ENCODE assay signal across 20 mouse cellular contexts in genomic region chr8:105311718-105312117, GRCm38 (mm10). TPM values are rescaled to one million over a fixed set of nuclear protein-coding genes. Genes with fewer than 3 reads are reported as not detected.
DNase-seq lines count a peak whose midpoint lies in the region; ATAC-seq and TF ChIP-seq lines count a peak whose summit lies in the region.
"Had no signal": no experiment of that assay in that cellular context is flagged by ENCODE, and none has a peak within 500 bp of the region (broad histone marks: within the 10 kb centered on the region; RNA-seq: fewer than 3 reads in every experiment).

No protein-coding gene starts in this region.

- intact Hi-C loops in gastrocnemius, adult 2 months (cut with DNase I), result no loop called here

- WGBS in midbrain, embryonic 11.5 days, result 79% methylated on average over 1 of the region's 1 CpGs
- WGBS in midbrain, embryonic 13.5 days, result 87% methylated on average over 1 of the region's 1 CpGs
- 11% methylated on average over 1 of the region's 1 CpGs for WGBS in liver, embryonic 13.5 days (ENCODE audit: insufficient replicate concordance)
- 80% methylated on average over 1 of the region's 1 CpGs for WGBS in limb, embryonic 10.5 days

- TF ChIP-seq CTCF in gastrocnemius, adult 2 months (IDR thresholded peaks at IDR 0.05), result no peak

- DNase-seq in gastrocnemius, adult 2 months, result peak; percentile 13
- DNase-seq in gastrocnemius, postnatal 10 days, result no peak
- peak; percentile 56 for DNase-seq in midbrain, embryonic 11.5 days (ENCODE audit: low spot score, missing footprints)
- peak; percentile 65 for DNase-seq in liver, embryonic 13.5 days
- DNase-seq in neural tube, embryonic 10.5 days (ENCODE audit: extremely low spot score, low spot score), result no peak
- DNase-seq in limb, embryonic 10.5 days (ENCODE audit: low spot score), result no peak
- DNase-seq: adrenal gland, postnatal 25 days; cerebellum, adult 9-11 months; heart, postnatal 10 days; kidney, adult 18-20 months; kidney, postnatal 10 days; lung, adult 18-20 months; lung, postnatal 10 days; thymus, postnatal 36 days had no signal

- no peak overlapping the region for H3K4me2 ChIP-seq in midbrain, embryonic 11.5 days
- H3K4me2 ChIP-seq in midbrain, embryonic 13.5 days (replicated peaks), result no peak overlapping the region
- peak overlapping the region; percentile 11; the same call in 1 of the 2 replicates for H3K4me2 ChIP-seq in liver, embryonic 13.5 days
- H3K4me2 ChIP-seq: heart, embryonic 12.5 days had no signal

- no peaks in the 10 kb centered on the region for H3K9me3 ChIP-seq in midbrain, embryonic 11.5 days (ENCODE audit: control insufficient read depth, low read length)
- no peaks in the 10 kb centered on the region for H3K9me3 ChIP-seq in midbrain, embryonic 13.5 days
- no peaks in the 10 kb centered on the region for H3K9me3 ChIP-seq in liver, embryonic 13.5 days (replicated peaks)
- H3K9me3 ChIP-seq in limb, embryonic 10.5 days (replicated peaks), result no peaks in the 10 kb centered on the region
- H3K9me3 ChIP-seq: heart, embryonic 12.5 days; hindbrain, embryonic 10.5 days had no signal

- no peaks in the 10 kb centered on the region for H3K27me3 ChIP-seq in midbrain, embryonic 11.5 days (ENCODE audit: control insufficient read depth, insufficient read depth, low read length)
- no peaks in the 10 kb centered on the region for H3K27me3 ChIP-seq in midbrain, embryonic 13.5 days
- H3K27me3 ChIP-seq in liver, embryonic 13.5 days, result no peaks in the 10 kb centered on the region
- H3K27me3 ChIP-seq in limb, embryonic 10.5 days (ENCODE audit: low read depth, poor library complexity, severe bottlenecking), result no peaks in the 10 kb centered on the region
- H3K27me3 ChIP-seq: heart, embryonic 12.5 days had no signal

- H3K4me1 ChIP-seq in midbrain, embryonic 11.5 days (ENCODE audit: control insufficient read depth, insufficient read depth, low read length), result no peaks in the 10 kb centered on the region
- no peaks in the 10 kb centered on the region for H3K4me1 ChIP-seq in midbrain, embryonic 13.5 days (replicated peaks)
- H3K4me1 ChIP-seq in liver, embryonic 13.5 days (replicated peaks), result peaks cover 57% of the 10 kb centered on the region
- H3K4me1 ChIP-seq in limb, embryonic 10.5 days, result no peaks in the 10 kb centered on the region
- H3K4me1 ChIP-seq: hindbrain, embryonic 10.5 days had no signal

- no peak for ATAC-seq in midbrain, embryonic 11.5 days (ENCODE audit: low FRiP score)
- no peak for ATAC-seq in midbrain, embryonic 13.5 days
- peak; percentile 67 for ATAC-seq in liver, embryonic 13.5 days (ENCODE audit: low read depth)
- ATAC-seq in megakaryocyte-erythroid progenitor cell, adult 5-6 weeks (replicated peaks; ENCODE audit: low FRiP score, low TSS enrichment, poor library complexity, severe bottlenecking), result peak; percentile 69
- ATAC-seq: CD4-positive, CD25-positive, alpha-beta regulatory T cell, adult 4 months had no signal

- H3K27ac ChIP-seq in gastrocnemius, adult 2 months, result no peak overlapping the region
- no peak overlapping the region for H3K27ac ChIP-seq in midbrain, embryonic 11.5 days (ENCODE audit: low read depth, low read length)
- H3K27ac ChIP-seq in midbrain, embryonic 13.5 days, result no peak overlapping the region
- H3K27ac ChIP-seq in liver, embryonic 13.5 days, result peak overlapping the region; percentile 77
- no peak overlapping the region for H3K27ac ChIP-seq in limb, embryonic 10.5 days
- H3K27ac ChIP-seq: hindbrain, embryonic 10.5 days had no signal

- no peak overlapping the region for H3K9ac ChIP-seq in midbrain, embryonic 11.5 days (ENCODE audit: low read length)
- H3K9ac ChIP-seq in midbrain, embryonic 13.5 days (replicated peaks), result no peak overlapping the region
- H3K9ac ChIP-seq in liver, embryonic 13.5 days, result peak overlapping the region; percentile 65; the same call in 1 of the 2 replicates
- H3K9ac ChIP-seq: heart, embryonic 12.5 days had no signal

- peaks cover 15% of the 10 kb centered on the region for H3K36me3 ChIP-seq in midbrain, embryonic 11.5 days (ENCODE audit: control insufficient read depth, insufficient read depth, low read length)
- H3K36me3 ChIP-seq in midbrain, embryonic 13.5 days, result peaks cover 96% of the 10 kb centered on the region
- H3K36me3 ChIP-seq in liver, embryonic 13.5 days, result peaks cover 100% of the 10 kb centered on the region
- peaks cover 98% of the 10 kb centered on the region for H3K36me3 ChIP-seq in limb, embryonic 10.5 days

- H3K4me3 ChIP-seq in gastrocnemius, adult 2 months, result no peak overlapping the region
- H3K4me3 ChIP-seq in midbrain, embryonic 11.5 days (ENCODE audit: low read depth, low read length), result no peak overlapping the region
- H3K4me3 ChIP-seq in midbrain, embryonic 13.5 days (replicated peaks), result no peak overlapping the region
- H3K4me3 ChIP-seq in liver, embryonic 13.5 days (replicated peaks), result no peak overlapping the region
- no peak overlapping the region for H3K4me3 ChIP-seq in limb, embryonic 10.5 days
- H3K4me3 ChIP-seq: heart, embryonic 12.5 days; hindbrain, embryonic 10.5 days had no signal

RNA-seq across cellular contexts. Expression of gene Elmo3, which starts 6.3 kb away (rescaled TPM):
- total RNA-seq in gastrocnemius, adult 2 months (2021), result 1 to 10 TPM; 1.2 to 1.6 TPM
- under 1 TPM; 0.77 to 0.80 TPM for total RNA-seq in gastrocnemius, postnatal 10 days (2021)
- polyA plus RNA-seq in midbrain, embryonic 11.5 days (2014; fragmentation: Nextera tagmentation; extraction: Ambion mirVana), result 0.81 and 1.8 TPM in 2 replicates
- polyA plus RNA-seq in midbrain, embryonic 13.5 days (2015; fragmentation: Nextera tagmentation; extraction: Ambion mirVana), result 0.97 and 1.1 TPM in 2 replicates
- polyA plus RNA-seq in liver, embryonic 13.5 days (2015; fragmentation: Nextera tagmentation; extraction: Ambion mirVana), result 2.1 and 2.8 TPM in 2 replicates
- total RNA-seq in megakaryocyte-erythroid progenitor cell, adult 5-6 weeks (2014; fragmentation: Nextera tagmentation), result 1.4 and 7.7 TPM in 2 replicates
- total RNA-seq in megakaryocyte-erythroid progenitor cell, adult 5-6 weeks (2017), result 0.61 TPM in 1 of 2 replicates, not detected in the other
- polyA plus RNA-seq in limb, embryonic 10.5 days (2016; fragmentation: Nextera tagmentation; extraction: Ambion mirVana), result 1.9 and 2.7 TPM in 2 replicates

RNA-seq across cellular contexts. Expression of gene E2f4, which starts 14.3 kb away (rescaled TPM):
- 10 to 100 TPM; 26.8 to 29.7 TPM for total RNA-seq in gastrocnemius, adult 2 months (2021)
- 10 to 100 TPM; 18.7 to 22.3 TPM for total RNA-seq in gastrocnemius, postnatal 10 days (2021)
- polyA plus RNA-seq in midbrain, embryonic 11.5 days (2014; fragmentation: Nextera tagmentation; extraction: Ambion mirVana), result 94.9 and 101 TPM in 2 replicates
- polyA plus RNA-seq in midbrain, embryonic 13.5 days (2015; fragmentation: Nextera tagmentation; extraction: Ambion mirVana), result 51.1 and 57.5 TPM in 2 replicates
- polyA plus RNA-seq in liver, embryonic 13.5 days (2015; fragmentation: Nextera tagmentation; extraction: Ambion mirVana), result 187 and 232 TPM in 2 replicates
- 385 and 390 TPM in 2 replicates for total RNA-seq in megakaryocyte-erythroid progenitor cell, adult 5-6 weeks (2014; fragmentation: Nextera tagmentation)
- total RNA-seq in megakaryocyte-erythroid progenitor cell, adult 5-6 weeks (2017), result 74.9 and 128 TPM in 2 replicates
- polyA plus RNA-seq in limb, embryonic 10.5 days (2016; fragmentation: Nextera tagmentation; extraction: Ambion mirVana), result 144 and 160 TPM in 2 replicates

RNA-seq across cellular contexts. Expression of gene Lrrc29, which starts 14.4 kb away (rescaled TPM):
- 1 to 10 TPM in 1 of 2 experiments, under 1 TPM in 1; 0.99 to 1.3 TPM for total RNA-seq in gastrocnemius, adult 2 months (2021)
- total RNA-seq in gastrocnemius, postnatal 10 days (2021), result 1 to 10 TPM; 1.5 to 2.4 TPM
- polyA plus RNA-seq in midbrain, embryonic 11.5 days (2014; fragmentation: Nextera tagmentation; extraction: Ambion mirVana), result 0.91 and 1.1 TPM in 2 replicates
- 0.98 and 1.1 TPM in 2 replicates for polyA plus RNA-seq in midbrain, embryonic 13.5 days (2015; fragmentation: Nextera tagmentation; extraction: Ambion mirVana)
- polyA plus RNA-seq in liver, embryonic 13.5 days (2015; fragmentation: Nextera tagmentation; extraction: Ambion mirVana), result 9.4 and 9.5 TPM in 2 replicates
- 8.3 and 9.8 TPM in 2 replicates for total RNA-seq in megakaryocyte-erythroid progenitor cell, adult 5-6 weeks (2014; fragmentation: Nextera tagmentation)
- 4.8 TPM in 2 replicates for total RNA-seq in megakaryocyte-erythroid progenitor cell, adult 5-6 weeks (2017)
- 1.4 TPM in 2 replicates for polyA plus RNA-seq in limb, embryonic 10.5 days (2016; fragmentation: Nextera tagmentation; extraction: Ambion mirVana)

RNA-seq across cellular contexts. Expression of gene Tmem208, which starts 14.4 kb away (rescaled TPM):
- total RNA-seq in gastrocnemius, adult 2 months (2021), result 10 to 100 TPM; 20.1 to 24.6 TPM
- 10 to 100 TPM; 23.6 to 27.1 TPM for total RNA-seq in gastrocnemius, postnatal 10 days (2021)
- polyA plus RNA-seq in midbrain, embryonic 11.5 days (2014; fragmentation: Nextera tagmentation; extraction: Ambion mirVana), result 87.6 and 91.4 TPM in 2 replicates
- 121 TPM in 2 replicates for polyA plus RNA-seq in midbrain, embryonic 13.5 days (2015; fragmentation: Nextera tagmentation; extraction: Ambion mirVana)
- 103 and 108 TPM in 2 replicates for polyA plus RNA-seq in liver, embryonic 13.5 days (2015; fragmentation: Nextera tagmentation; extraction: Ambion mirVana)
- total RNA-seq in megakaryocyte-erythroid progenitor cell, adult 5-6 weeks (2014; fragmentation: Nextera tagmentation), result 86.9 and 175 TPM in 2 replicates
- total RNA-seq in megakaryocyte-erythroid progenitor cell, adult 5-6 weeks (2017), result 46.9 and 64.6 TPM in 2 replicates
- 102 and 105 TPM in 2 replicates for polyA plus RNA-seq in limb, embryonic 10.5 days (2016; fragmentation: Nextera tagmentation; extraction: Ambion mirVana)

RNA-seq across cellular contexts. Expression of gene Exoc3l, which starts 15.8 kb away (rescaled TPM):
- total RNA-seq in gastrocnemius, adult 2 months (2021), result 1 to 10 TPM in 1 of 2 experiments, under 1 TPM in 1; 0.84 to 2.3 TPM
- 1 to 10 TPM; 3.9 to 9.1 TPM for total RNA-seq in gastrocnemius, postnatal 10 days (2021)
- 6.4 and 8.6 TPM in 2 replicates for polyA plus RNA-seq in midbrain, embryonic 11.5 days (2014; fragmentation: Nextera tagmentation; extraction: Ambion mirVana)
- 10.4 and 11.7 TPM in 2 replicates for polyA plus RNA-seq in midbrain, embryonic 13.5 days (2015; fragmentation: Nextera tagmentation; extraction: Ambion mirVana)
- polyA plus RNA-seq in liver, embryonic 13.5 days (2015; fragmentation: Nextera tagmentation; extraction: Ambion mirVana), result 6.2 and 6.7 TPM in 2 replicates
- 0.64 and 7.1 TPM in 2 replicates for total RNA-seq in megakaryocyte-erythroid progenitor cell, adult 5-6 weeks (2014; fragmentation: Nextera tagmentation)
- total RNA-seq in megakaryocyte-erythroid progenitor cell, adult 5-6 weeks (2017), result 0.27 TPM in 1 of 2 replicates, not detected in the other
- polyA plus RNA-seq in limb, embryonic 10.5 days (2016; fragmentation: Nextera tagmentation; extraction: Ambion mirVana), result 11.5 and 15.1 TPM in 2 replicates
- total RNA-seq: monocyte, adult 5-6 weeks had no signal

Comparison
In these comparisons a context has a peak if more than half of its experiments do, and no peak if none do; other contexts are left out.
1. DNase-seq: peak in gastrocnemius, adult 2 months (single experiment), midbrain, embryonic 11.5 days (single experiment) and liver, embryonic 13.5 days (single experiment); none in gastrocnemius, postnatal 10 days (single experiment), neural tube, embryonic 10.5 days (single experiment) and limb, embryonic 10.5 days (single experiment).
2. ATAC-seq: peak in liver, embryonic 13.5 days (single experiment) and megakaryocyte-erythroid progenitor cell, adult 5-6 weeks (single experiment); none in midbrain, embryonic 11.5 days (single experiment) and midbrain, embryonic 13.5 days (single experiment).